Mouse (Mus musculus) ZHBTc4 (cell line): Measurements from ENCODE around the gene Lhb.

Experiments
- DNase-seq: peaks from one replicate; pipeline ENCODE4 v3.0.0-alpha.2; 2011; ENCODE audit warnings: low read depth, low spot score

Lhb gene

GRCm38 (mm10) chr7:45413864-45414739, 6.5 kb upstream of the Lhb start:
- DNase-seq: peak; percentile 43

GRCm38 (mm10) chr7:45414740-45415224, 5.8 kb upstream of the Lhb start:
- no peak for DNase-seq

- DNase-seq: no peak
Observed at GRCm38 (mm10) chr7:45415636-45416035, 5.0 kb upstream of the Lhb start.

GRCm38 (mm10) chr7:45417962-45418492, 2.6 kb upstream of the Lhb start:
- DNase-seq: no peak

GRCm38 (mm10) chr7:45419859-45420614, 583 bp upstream of the Lhb start:
- DNase-seq: peak; percentile 89

GRCm38 (mm10) chr7:45421194-45421593, 574 bp downstream of the Lhb start:
- DNase-seq: no peak

- DNase-seq: no peak
Observed at GRCm38 (mm10) chr7:45426556-45426955, 5.9 kb downstream of the Lhb start.

- DNase-seq: no peak
Observed at GRCm38 (mm10) chr7:45433835-45434202, 13.2 kb downstream of the Lhb start.

GRCm38 (mm10) chr7:45434203-45435015, 13.8 kb downstream of the Lhb start, which contains the start of gene Gys1:
Gene Gys1 (plus strand): TSS chr7:45434844.
- peak; percentile 100 for DNase-seq

- DNase-seq: no peak
Observed at GRCm38 (mm10) chr7:45435038-45435437, 14.4 kb downstream of the Lhb start.

- DNase-seq: no peak
Observed at GRCm38 (mm10) chr7:45436444-45436843, 15.8 kb downstream of the Lhb start.

- peak; percentile 77 for DNase-seq
Observed at GRCm38 (mm10) chr7:45437046-45437445, 16.4 kb downstream of the Lhb start.

- DNase-seq: peak; percentile 82
Observed at GRCm38 (mm10) chr7:45437521-45438276, 17.1 kb downstream of the Lhb start, which contains the start of gene Ruvbl2. Gene Ruvbl2 (minus strand): TSS chr7:45438096.

GRCm38 (mm10) chr7:45443526-45444420, 23.2 kb downstream of the Lhb start:
- DNase-seq: no peak

GRCm38 (mm10) chr7:45446589-45446988, 26.0 kb downstream of the Lhb start:
- DNase-seq: no peak

- DNase-seq: peak; percentile 68
Observed at GRCm38 (mm10) chr7:45447325-45447990, 26.8 kb downstream of the Lhb start.

- no peak for DNase-seq
Observed at GRCm38 (mm10) chr7:45449974-45450373, 29.4 kb downstream of the Lhb start.

- peak; percentile 92 for DNase-seq
Observed at GRCm38 (mm10) chr7:45451344-45451982, 30.8 kb downstream of the Lhb start.
